Mouse (Mus musculus): Measurements from ENCODE around the gene Tnfsf12.
"Not testable (repeated sequence)": the region's sequence is repeated elsewhere in the genome, so short reads cannot be mapped to it uniquely, and the experiment has no call there.

Tnfsf12 gene

DNA sequence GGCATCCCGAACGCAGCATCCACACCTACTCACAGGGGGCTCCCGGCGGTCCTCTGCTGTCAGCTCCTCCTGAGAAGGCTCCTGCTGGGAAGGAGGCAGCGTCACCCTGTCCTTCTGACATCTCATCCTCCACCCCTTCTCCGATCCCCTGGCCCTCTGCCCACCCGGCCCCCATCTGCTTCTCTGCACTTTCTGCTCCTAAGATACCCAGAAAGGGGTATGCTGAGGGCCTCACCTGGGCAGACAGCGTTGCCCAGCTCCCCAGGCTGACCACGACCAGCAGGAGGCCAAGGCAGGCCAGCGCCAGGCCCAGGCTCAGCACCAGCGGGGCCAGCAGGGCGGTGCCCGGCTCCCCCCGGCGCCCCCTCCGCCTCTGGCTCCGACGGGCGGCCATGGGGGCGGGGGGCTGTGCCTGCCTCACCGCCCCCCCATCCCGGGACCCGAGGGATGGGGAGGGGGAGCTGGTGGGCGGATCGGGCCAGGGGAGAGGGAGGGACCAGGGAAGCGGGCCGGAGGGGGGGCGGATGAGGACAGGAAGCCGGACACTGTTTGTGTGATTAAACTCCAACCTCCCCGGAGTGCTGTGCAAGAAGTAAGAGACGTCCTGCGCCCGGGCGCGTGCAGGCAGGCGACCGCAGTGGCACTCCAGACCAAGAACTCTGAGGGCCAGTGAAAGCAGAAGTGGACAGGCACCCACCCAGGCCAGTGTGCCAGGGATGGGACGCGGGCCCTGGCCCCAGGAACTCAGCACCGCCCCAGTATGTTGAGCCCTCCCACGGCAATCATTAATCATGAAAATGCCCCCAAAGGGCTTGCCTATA lies at the start of gene Tnfsf12, which contains the start of gene Tnfsfm13:
TSS of gene Tnfsf12 (minus strand) at position 489 of the 821 bp plus-strand sequence.
TSS of gene Tnfsfm13 (minus strand) at position 738 of the 821 bp plus-strand sequence.
- peak; percentile 82 to 85 for DNase-seq

DNA sequence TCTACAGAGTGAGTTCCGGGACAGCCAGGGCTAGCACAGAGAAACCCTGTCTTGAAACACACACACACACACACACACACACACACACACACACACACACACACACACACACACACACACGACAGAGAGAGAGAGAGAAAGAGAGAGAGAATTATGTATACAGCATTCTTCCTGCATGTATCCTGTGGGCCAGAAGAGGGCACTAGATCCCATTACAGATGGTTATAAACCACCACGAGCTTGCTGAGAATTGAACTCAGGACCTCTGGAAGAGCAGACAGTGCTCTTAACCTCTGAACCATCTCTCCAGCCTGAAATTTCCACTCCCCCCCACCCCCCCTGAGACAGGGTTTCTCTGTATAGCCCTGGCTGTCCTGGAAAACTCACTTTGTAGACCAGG lies 35.8 kb upstream of the Tnfsf12 start:
- not testable (repeated sequence) for DNase-seq

DNA sequence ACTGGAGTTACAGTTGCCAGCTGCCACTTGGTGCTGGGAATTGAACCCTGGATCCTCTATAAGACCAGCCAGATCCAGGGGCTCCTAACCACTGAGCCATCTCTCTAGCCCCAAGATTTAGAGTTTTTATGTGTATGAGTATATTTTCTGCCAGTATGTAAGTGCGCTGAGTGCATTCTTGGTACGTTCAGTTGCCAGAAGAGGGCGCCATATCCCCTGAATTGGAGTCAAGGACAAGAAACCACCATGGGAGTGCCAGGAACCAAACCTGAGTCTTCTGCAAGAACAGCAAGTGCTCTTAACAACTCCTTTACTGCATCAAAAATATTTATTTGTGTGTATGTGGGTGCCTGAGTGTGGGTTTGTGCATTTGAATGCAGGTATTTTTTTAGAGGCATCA lies 33.4 kb upstream of the Tnfsf12 start:
- peak; percentile 56 to 73 for DNase-seq

DNA sequence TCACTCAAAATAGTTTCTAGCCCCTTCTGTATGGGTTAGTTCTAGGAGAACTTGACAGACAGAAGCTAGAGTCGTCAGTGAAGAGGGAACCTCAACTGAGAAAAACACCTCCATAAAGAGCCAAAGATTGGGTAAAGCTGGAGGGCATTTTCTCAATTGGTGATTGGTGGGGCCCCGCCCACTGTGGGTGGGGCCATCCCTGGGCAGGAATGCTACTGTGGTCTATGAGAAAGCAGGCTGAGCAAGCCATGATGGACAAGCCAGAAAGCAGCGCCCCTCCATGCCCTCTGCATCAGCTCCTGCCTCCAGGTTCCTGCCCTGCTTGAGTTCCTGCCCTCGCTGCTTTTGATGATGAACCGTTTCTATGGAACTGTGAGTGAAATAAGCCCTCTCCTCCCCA lies 30.3 kb upstream of the Tnfsf12 start:
- DNase-seq = no peak

DNA sequence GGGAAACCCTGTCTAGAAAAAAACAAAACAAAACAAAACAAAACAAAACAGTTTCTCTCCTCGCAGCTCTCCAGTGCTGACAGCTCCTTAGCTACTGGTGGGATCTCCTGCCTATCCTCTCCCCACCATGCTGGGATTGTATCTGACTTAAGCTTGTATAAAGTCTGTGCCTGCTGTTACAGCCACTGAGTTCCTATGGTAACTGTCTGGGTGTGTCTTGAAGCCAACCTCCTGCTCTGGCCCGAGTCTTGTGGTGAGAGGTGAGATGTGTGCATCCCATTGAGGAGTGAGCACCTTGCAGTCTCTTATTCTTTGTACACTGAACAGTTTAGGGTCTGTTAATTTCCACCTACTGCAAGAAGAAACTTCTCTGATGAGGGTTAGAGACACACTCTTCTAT lies 27.4 kb upstream of the Tnfsf12 start:
- no peak for DNase-seq

DNA sequence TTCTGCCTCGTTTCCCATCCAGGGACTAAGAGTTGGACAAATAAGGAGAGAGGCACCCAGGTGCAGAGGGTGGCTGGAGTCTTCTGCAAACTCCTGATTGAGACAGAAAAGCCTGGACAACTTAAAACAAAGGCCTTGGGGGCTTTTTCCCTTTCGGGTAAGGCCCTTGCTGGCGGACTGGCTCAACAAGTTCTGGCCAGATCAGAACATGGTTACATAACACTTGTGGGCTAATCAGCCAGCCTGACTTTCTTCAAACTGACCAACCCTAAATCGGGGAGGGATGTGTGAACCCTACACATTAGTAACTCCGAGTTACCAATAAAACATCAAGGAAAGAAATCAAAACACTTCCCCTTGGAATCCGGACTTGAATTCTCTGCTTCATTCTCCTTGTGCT lies 25.2 kb upstream of the Tnfsf12 start:
- peak; percentile 25 to 60 for DNase-seq

DNA sequence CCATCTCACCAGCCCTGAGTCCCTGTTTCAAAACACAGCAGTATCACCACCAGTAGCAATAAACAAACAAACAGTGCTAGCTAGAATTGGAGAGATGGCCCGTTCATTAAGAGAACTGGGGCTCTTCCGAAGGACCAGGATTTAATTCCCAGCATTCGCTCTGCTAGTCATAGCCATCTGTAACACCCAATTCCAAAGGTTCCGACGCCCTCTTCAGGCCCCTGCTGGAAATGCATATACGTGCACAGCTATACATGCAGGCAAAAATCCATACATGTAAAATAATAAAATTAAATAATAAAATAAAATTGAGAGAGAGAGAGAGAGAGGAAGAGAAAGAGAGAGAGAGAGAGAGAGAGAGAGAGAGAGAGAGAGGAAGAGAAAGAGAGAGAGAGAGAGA lies 23.8 kb upstream of the Tnfsf12 start:
- no peak for DNase-seq

DNA sequence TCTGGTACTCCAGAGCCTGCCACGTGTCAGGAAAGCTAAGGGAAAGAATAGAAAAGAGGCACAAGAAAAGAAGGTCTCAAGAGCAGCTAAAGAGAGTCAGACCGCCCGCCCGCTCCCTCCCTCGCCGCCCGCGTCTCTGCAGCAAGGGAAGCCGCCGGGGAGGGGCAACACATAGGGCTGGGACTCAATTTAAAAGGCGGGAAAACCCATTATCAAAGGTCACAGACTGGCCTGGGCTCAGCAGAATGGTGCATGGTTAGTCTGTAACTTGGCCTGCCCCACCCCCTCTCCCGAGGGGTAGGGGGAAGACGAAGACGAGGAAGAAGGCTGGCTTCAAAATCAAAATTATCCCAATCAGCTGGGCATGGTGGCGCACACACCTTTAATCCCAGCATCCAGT lies 23.0 kb upstream of the Tnfsf12 start:
- no peak for DNase-seq

DNA sequence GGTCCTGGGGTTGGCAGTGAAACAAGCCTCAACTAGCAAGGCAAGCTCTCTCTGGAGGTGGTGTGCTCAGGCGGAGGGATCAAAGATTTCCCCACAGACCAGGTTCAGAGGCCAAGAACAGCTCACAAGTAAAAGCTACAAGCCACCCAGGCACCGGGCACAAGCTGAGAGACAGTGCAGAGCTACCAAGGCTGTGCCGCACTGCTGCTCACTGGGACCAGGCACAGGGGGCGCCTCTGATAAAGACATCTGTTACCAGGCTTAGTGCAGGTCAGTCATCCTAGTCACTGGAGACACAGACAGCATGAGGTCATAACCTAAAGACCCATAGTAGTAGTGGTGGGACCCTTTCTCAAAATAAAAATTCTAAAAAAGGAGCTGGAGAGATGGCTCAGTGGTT lies 21.3 kb upstream of the Tnfsf12 start:
- DNase-seq = no peak

DNA sequence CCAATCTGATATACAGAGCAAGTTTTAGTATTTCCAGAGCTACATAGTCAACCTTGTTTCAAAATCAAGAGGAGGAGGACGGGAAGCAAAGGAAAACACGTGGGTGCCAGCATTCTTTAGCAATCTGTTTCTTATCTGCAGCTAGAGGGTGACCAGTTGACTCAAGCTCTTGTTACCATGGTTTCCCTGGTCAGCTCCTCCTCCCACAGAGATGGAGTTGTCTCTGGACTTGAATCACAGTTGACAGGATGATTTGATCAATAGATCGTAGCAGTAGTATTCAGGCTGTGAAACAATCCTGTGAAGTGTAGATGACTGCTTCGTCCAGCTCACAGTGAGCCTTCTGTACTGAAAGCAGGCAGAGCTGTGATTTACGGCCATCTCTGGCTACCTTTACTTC lies 20.3 kb upstream of the Tnfsf12 start:
- peak; percentile 55 to 73 for DNase-seq

DNA sequence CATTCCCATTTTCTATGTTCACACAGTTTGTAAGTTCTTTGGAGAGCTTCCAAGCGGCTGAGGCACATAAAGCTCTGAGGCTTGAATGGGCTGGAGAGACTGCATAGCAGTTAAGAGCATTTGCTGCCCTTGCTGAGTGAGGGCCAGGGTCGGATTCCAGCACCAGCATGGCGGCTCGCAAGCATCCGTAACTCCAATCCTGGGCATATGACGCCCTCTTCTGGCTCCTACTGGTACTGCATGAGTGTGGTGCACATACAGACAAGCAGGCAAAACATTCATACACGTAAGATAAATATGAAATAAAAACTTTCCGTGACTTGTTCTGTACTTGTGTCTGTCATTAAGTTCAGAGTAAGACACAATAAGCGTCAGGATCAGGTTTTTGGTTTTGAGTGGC lies 19.8 kb upstream of the Tnfsf12 start:
- DNase-seq = peak; percentile 37 to 53

DNA sequence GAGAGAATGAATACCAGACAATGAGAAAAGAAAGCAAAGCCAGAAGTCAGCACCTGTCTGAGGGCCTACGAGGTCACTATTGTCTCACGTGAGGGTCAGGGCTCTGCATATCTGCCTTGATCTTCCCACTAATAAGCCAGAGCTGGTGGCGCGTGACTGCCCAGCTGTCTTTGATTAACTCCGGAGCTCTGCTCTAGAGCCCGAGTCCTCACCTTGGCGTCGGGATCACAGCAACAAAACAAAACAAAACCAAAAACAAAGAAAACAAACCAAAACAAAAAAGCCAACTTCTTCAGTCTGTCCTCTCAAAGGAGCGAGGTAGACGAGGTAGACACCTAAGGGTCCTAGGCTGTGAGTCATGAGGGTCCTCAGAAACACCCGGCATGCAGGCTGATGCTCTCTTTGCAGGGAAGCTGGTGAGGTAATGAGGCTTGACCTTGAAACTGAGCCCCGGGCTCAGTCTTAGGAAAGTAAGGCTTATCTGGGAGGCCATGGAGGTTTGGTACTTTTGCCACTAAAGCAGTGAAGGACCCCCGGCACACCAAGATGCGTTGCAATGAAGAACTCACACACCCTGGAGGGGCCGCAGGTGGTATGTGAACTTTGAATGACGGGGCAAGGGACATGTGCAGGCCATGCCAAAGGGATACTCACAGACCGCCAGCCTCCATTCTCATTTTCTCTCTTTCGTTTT lies 19.1 kb upstream of the Tnfsf12 start:
- no peak for DNase-seq

DNA sequence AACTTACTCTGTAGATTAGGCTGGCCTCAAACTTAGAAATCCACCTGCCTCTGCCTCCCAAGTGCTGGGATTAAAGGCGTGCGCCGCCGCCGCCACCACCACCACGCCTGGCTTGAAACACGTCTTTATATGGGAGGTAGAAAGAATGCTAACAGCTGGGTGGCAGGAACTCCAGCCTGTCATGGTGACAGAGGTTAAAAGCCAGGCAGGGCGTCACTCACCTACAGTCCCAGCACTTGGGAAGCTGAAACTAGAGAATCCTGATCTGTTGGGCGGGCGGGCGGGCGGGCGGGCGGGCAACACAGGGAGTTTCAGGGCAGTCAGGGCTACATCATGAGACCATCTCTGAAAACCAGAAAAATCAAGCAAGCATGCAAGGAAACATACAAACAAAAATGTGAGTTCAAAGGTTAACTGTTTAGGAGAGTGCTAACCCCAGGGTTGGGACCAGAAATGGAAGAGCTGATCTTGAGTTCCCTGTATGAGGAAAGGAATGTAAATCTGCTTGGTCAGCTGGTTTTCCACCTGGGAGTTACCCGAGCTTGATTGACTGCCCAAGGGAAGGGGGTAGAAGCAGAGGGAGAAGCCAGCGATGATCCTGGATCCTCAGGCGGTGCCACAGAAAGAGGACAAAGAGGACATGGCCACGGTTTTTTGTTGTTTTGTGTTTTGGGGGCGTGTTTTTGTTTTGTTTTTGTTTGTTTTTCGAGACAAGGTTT lies 17.5 kb upstream of the Tnfsf12 start:
- no peak for DNase-seq

DNA sequence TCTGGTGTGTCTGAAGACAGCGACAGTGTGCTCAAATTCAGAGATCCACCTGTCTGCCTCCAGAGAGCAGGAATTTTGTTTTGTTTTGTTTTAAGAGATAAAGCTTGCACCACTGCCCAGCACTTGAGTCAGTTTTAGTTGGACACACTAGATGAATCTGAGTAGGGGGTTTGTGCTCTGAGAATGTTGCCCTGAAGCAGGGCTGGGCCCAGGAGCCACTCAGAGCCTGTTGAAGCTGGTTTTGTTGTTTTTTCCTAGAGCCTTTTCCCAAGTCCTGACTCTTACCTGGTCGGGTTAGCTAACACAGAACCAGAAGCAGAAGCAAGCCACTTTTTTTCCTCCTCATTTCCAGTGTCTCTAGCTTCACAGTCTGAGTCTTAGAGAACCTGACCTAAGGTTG lies 15.4 kb upstream of the Tnfsf12 start:
- no peak for DNase-seq

DNA sequence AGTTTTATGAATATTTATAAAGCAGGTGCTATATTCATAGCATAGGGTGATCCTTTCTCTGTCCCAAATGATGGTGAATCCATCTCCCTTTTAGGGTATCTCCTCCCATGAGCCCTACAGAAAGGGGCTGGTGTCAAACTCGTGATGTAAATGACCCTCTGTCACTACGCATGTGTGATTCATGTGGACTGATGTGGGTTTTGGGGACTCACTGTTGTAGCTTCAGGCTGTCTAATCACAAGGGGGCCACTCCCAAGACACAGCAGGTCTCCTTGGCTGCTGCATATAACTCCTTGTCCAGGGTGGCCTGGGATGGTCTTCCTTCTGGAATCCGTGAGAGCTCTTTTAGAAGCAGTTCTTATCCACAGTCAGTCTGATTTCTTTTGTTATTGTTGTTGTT lies 14.8 kb upstream of the Tnfsf12 start:
- no peak for DNase-seq

DNA sequence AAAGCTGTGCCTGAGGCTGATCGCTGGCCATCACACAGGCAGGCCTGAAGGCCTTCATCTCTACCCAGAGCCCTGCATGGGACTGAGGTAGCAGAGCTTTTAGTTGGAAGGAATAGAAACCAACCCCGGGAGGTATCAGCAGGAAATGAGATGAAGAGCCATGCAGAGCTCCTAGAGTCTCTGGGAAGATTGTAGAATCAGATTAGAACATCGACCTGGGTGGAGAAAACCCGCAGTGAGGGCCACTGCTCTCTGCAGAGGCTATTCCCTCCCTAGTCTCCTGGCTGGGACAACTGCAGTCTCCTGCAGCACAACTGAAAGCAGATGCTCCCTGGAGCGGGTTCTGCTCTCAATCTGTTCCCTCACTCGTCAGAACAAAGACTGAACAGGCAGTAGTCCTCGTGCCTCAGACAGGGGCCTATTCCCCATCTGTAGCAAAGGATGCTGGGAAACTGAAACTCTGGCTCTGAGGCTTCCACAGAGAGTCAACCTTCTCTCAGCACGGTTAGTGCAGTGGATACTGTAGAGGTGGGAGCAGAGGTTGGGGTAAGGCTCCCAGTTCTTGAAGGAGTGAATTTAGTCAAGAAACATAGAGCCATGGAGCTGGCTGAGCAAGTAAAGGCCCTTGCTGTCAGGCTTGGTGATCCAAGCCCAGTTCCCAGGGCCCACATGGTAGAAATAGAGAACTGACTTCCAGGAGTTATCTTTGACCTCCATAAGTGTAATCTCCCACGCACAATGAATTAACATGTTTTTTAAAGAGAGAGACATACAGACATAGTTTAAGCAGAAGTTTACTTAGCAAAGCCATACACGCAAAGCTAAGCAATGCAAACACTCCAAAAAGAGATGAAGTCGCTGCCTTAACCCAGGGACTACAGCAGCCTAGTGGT lies 14.2 kb upstream of the Tnfsf12 start:
- DNase-seq = no peak

DNA sequence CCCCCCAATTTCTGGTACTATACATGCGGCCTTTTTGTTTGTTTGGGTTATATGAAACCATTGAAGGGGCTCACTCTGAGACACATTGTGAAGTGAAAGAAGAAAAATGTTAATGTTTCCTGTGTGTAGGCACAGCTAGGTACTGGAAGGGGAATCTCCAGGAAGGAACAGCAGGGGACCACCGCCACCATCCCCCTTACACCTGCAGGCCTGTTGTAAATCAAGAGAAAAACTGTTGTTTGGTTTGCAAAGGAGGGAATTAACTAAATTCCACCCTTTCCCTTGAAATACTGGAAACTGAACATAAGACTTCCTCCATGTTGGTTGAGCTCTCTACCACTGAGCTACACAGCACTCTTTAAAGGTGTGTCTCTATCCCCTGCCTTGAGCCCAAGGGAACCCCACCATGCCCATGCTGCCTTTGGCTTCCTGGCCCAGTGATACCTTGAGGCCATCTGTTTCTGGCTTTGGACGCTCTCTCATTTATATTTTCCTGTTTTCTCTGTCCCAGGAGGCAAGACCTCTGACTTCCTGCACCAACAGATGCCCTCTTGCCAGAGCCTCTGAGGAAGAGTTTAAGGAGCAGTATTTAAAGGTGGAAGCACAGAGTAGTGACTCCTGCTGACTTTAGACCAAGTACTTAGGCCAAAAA lies 13.1 kb upstream of the Tnfsf12 start:
- DNase-seq = no peak

DNA sequence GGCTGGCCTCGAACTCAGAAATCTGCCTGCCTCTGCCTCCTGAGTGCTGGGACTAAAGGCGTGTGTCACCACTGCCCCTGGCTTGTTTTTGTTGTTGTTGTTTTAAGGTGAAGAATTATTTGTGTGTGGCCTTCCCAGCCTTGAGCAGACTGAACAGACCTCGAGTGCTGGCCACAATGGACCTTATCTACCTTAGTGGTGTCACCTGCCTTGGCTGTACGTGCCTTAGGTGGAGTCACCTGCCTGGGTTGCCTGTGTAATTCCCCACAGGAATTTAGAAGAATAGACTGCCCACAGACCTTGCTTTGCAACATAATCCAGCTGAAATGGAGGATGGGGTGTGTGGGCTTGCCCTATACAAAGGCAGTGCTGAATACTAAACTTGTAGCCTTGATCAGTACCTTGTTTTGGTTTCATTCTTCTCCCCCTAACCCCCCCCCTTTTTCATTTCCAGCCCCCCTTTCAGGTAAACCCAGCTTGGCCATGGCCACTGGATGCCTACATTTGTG lies 12.3 kb upstream of the Tnfsf12 start:
- no peak for DNase-seq

DNA sequence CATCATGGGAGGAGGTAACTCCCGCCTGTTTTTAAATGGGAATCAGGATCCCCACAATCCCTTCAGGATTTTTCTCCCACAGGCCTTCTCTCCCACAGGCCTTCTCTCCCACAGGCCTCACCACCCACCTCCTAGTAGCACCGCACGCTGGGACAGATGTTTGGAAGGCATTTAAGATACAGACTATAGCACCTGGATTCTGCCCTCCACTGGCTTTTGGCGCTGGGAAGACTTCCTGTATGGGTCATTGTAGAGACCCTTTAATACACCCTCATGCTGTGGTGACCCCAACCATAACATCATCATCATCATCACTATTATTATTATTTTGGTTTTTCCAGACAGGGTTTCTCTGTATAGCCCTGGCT lies 11.8 kb upstream of the Tnfsf12 start:
- no peak for DNase-seq

DNA sequence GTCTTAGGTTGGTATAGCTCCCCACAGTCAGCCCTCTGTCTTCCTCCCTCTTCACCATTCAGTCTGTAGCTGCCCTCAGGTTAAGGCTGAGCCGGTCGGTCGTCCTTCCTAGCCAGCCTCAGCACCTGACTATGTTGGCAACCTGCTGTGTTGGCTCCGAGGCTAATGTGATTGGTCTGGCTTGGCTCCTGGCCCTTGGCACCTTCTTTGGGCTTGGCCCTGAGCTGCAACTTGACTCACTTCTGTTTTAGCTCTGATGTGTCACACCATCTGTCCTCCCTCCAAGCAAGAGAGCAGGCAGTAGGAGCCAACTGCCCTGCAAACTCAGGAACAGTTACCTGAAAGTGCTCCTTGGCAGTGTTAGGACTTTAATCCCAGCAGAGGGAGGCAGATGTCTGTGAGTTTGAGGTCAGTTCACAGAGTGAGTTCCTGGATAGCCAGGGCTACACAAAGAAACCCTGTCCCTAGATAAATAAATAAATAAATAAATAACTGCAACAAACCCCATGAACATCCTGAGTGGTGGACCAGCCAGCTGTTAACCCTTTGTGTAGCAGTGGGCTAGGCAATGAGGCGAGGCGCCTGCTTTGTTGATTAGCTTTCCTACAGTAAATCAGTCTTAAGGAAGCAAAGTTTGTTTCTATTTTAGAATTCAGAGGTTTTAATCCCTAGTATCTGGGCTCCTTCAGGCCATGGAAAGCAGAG lies 11.3 kb upstream of the Tnfsf12 start:
- peak; percentile 76 to 80 for DNase-seq

DNA sequence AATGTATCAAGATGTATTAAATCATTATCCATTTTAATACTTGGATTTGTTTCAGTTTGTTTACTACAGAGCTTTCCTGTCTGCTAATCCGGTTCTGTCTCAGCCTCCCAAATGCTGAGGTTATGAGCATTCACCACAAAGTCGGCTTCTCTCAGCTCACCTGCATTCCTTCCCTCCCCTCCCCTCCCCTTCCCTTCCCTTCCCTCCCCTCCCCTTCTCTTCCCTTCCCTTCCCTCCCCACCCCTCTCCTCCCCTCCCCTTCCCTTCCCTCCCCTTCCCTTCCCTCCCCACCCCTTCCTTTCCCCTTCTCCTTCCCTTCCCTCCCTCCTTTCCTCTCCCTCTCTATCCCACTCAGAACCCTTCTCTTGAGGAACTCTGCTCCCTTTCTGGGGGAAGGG lies 9.0 kb upstream of the Tnfsf12 start:
- no peak for DNase-seq
